Mouse (Mus musculus): ENCODE results near the gene Rpp30. TPM values are rescaled to one million over a fixed set of nuclear protein-coding genes. Genes with fewer than 3 reads are reported as not detected.

The Rpp30 gene
- polyA plus RNA-seq, 1 experiment from 2014 or later, result 99.7 TPM

DNA sequence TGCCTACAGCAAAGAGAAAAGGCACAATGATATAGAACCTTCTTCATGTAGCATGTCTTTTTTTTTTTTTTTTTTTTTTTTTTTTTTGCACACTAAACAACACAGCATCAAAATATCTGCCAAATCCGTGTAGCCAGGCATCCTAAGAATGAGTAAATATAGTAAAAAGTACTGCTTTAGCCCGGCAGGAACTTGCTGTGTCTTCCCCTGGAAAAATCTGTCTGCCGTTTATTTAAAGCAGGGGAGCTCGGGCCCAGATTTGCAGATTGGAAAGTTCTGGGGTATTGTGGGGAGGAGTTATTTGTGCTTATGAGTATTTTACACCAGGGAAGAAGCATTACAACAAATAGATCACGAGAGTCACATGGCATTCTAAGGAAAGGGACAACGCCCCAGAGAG is 48.5 kb downstream of the Rpp30 start:
- DNase-seq (ENCODE audit: low spot score), result no peak
- no peak overlapping the region for H3K4me3 ChIP-seq
- no peaks in the 10 kb centered on the region for H3K9me3 ChIP-seq (replicated peaks)
- no peaks in the 10 kb centered on the region for H3K36me3 ChIP-seq
- H3K27ac ChIP-seq, result no peak overlapping the region
- peaks cover 13% of the 10 kb centered on the region; the same call in 1 of the 2 replicates for H3K27me3 ChIP-seq (ENCODE audit: low read depth, poor library complexity, severe bottlenecking)
- H3K4me1 ChIP-seq, result peaks cover 6% of the 10 kb centered on the region
- WGBS, result 78% methylated on average over 6 of the region's 6 CpGs

DNA sequence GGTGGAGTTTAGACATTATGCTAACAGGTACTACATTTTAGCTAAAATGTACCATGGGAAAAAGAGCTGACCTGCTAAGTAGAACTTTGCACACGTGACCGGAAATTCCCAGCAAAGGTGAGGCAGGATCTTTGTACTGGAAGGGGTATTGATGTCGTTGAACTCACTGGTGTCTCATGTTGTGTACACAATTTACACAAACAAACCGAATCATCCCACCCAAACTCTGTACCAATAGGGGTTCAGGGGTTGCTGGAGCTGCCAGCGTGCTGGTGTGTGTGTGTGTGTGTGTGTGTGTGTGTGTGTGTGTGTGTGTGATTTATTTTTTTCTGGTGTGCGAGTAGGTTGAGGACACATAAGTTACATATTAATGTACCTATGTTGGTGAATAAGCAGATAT is 49.5 kb downstream of the Rpp30 start:
- no peaks in the 10 kb centered on the region for H3K36me3 ChIP-seq
- no peak overlapping the region for H3K27ac ChIP-seq
- 90% methylated on average over 6 of the region's 6 CpGs for WGBS
- no peaks in the 10 kb centered on the region for H3K9me3 ChIP-seq (replicated peaks)
- H3K4me1 ChIP-seq, result peaks cover 6% of the 10 kb centered on the region
- DNase-seq (ENCODE audit: low spot score), result no peak
- H3K4me3 ChIP-seq, result no peak overlapping the region
- H3K27me3 ChIP-seq (ENCODE audit: low read depth, poor library complexity, severe bottlenecking), result peaks cover 13% of the 10 kb centered on the region; the same call in 1 of the 2 replicates

DNA sequence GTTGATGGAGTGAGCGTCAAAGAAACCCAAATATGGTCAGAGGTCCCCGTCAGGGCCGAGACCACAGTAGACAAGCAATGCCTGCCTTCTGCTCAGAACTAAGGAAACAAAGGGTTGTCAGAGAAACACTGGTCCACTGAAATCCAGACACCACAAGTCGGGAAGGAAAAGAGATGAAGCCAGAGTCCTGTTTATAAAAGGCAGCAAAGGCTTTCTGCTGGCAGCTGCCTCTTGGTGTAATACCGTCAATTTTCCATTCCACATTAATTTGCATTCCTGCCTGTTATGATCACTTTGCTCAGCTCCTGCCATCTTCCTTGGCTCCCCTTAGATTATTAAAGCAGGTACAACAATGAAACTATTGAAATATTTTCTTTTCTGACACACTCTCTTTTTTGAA is 50.2 kb downstream of the Rpp30 start:
- Histone ChIP-seq H3K4me3 (no peak overlapping the region), H3K27me3 (ENCODE audit: low read depth, poor library complexity, severe bottlenecking) (peaks cover 13% of the 10 kb centered on the region; the same call in 1 of the 2 replicates), H3K27ac (no peak overlapping the region), H3K9me3 (replicated peaks) (no peaks in the 10 kb centered on the region), H3K4me1 (peaks cover 6% of the 10 kb centered on the region), H3K36me3 (no peaks in the 10 kb centered on the region)
- no peak for DNase-seq (ENCODE audit: low spot score)
- WGBS, result 73% methylated on average over 5 of the region's 5 CpGs

- Histone ChIP-seq H3K27ac (no peak overlapping the region), H3K36me3 (no peaks in the 10 kb centered on the region), H3K9me3 (replicated peaks) (no peaks in the 10 kb centered on the region), H3K4me1 (no peaks in the 10 kb centered on the region), H3K27me3 (ENCODE audit: low read depth, poor library complexity, severe bottlenecking) (no peaks in the 10 kb centered on the region), H3K4me3 (no peak overlapping the region)
- WGBS, result 93% methylated on average over 2 of the region's 2 CpGs
- DNase-seq (ENCODE audit: low spot score), result no peak
Observed at GRCm38 (mm10) chr19:36143571-36143970, 60.1 kb downstream of the Rpp30 start.

- 91% methylated on average over 6 of the region's 6 CpGs for WGBS
Observed at GRCm38 (mm10) chr19:36148578-36148977, 65.1 kb downstream of the Rpp30 start.

GRCm38 (mm10) chr19:36150241-36151007 is 66.9 kb downstream of the Rpp30 start:
- 80% methylated on average over 4 of the region's 4 CpGs for WGBS
- H3K36me3 ChIP-seq, result no peaks in the 10 kb centered on the region
- no peak overlapping the region for H3K4me3 ChIP-seq
- no peak overlapping the region for H3K27ac ChIP-seq
- no peaks in the 10 kb centered on the region for H3K4me1 ChIP-seq
- no peaks in the 10 kb centered on the region for H3K27me3 ChIP-seq (ENCODE audit: low read depth, poor library complexity, severe bottlenecking)
- H3K9me3 ChIP-seq (replicated peaks), result no peaks in the 10 kb centered on the region
- DNase-seq (ENCODE audit: low spot score), result no peak

More at GRCm38 (mm10) chr19:36148578-36148977, 65.1 kb downstream of the Rpp30 start:
- no peak overlapping the region for H3K27ac ChIP-seq
- H3K36me3 ChIP-seq, result no peaks in the 10 kb centered on the region
- no peak overlapping the region for H3K4me3 ChIP-seq
- H3K27me3 ChIP-seq (ENCODE audit: low read depth, poor library complexity, severe bottlenecking), result no peaks in the 10 kb centered on the region
- no peaks in the 10 kb centered on the region for H3K9me3 ChIP-seq (replicated peaks)
- H3K4me1 ChIP-seq, result no peaks in the 10 kb centered on the region
- DNase-seq (ENCODE audit: low spot score), result no peak

Other genes with a start within 250 kb of the Rpp30 start
- gene Htr7, start 26.2 kb upstream of the Rpp30 start, polyA plus RNA-seq (2016; fragmentation: Nextera tagmentation; extraction: Ambion mirVana), result not detected in 2 replicates
- gene Ankrd1, start 36.4 kb downstream of the Rpp30 start, polyA plus RNA-seq (2016; fragmentation: Nextera tagmentation; extraction: Ambion mirVana), result 0.18 and 0.24 TPM in 2 replicates

Data from limb, embryonic 10.5 days (tissue).